Mouse (Mus musculus): ENCODE measurements at regions not wholly inside any gene's neighbourhood (a gene's known extent, or its start where the extent isn't known, plus 50 kb on each side); places are given as distances from the start of the nearest gene placed in this dataset.

- TF ChIP-seq CTCF (conservative IDR thresholded peaks at IDR 0.05; ENCODE audit: low read length) (no peak), POU5F1 (IDR thresholded peaks at IDR 0.05; ENCODE audit: borderline replicate concordance, low read length) (no peak), NANOG (IDR thresholded peaks at IDR 0.05; ENCODE audit: borderline replicate concordance, low read length) (no peak)
Measured at GRCm38 (mm10) chr11:38463568-38464238, 1227.9 kb upstream of the Tenm2 start.
